8 mouse cellular contexts compared by ENCODE assay signal in genomic region chr2:153225595-153225953, GRCm38 (mm10). TPM values are rescaled to one million over a fixed set of nuclear protein-coding genes. Genes with fewer than 3 reads are reported as not detected.
DNase-seq lines count a peak whose midpoint lies in the region; ATAC-seq and TF ChIP-seq lines count a peak whose summit lies in the region.

No protein-coding gene starts in this region.

- no peak for ATAC-seq in kidney, embryonic 16.5 days (ENCODE audit: low FRiP score, low TSS enrichment)
- no peak for ATAC-seq in embryonic facial prominence, embryonic 11.5 days (replicated peaks; ENCODE audit: insufficient number of reproducible peaks, low FRiP score, low TSS enrichment, low read depth)
- ATAC-seq in intestine, embryonic 15.5 days: no peak; the same call in 1 of the 2 replicates
- peak; percentile 36; the same call in 1 of the 2 replicates for ATAC-seq in midbrain, postnatal 0 days (ENCODE audit: low FRiP score)

- H3K9me3 ChIP-seq in kidney, embryonic 16.5 days (ENCODE audit: low read length): no peaks in the 10 kb centered on the region
- no peaks in the 10 kb centered on the region for H3K9me3 ChIP-seq in embryonic facial prominence, embryonic 11.5 days (replicated peaks; ENCODE audit: control insufficient read depth, low read length)
- no peaks in the 10 kb centered on the region for H3K9me3 ChIP-seq in intestine, embryonic 15.5 days
- no peaks in the 10 kb centered on the region for H3K9me3 ChIP-seq in midbrain, postnatal 0 days (ENCODE audit: low read length)

- peak overlapping the region; percentile 83 for H3K9ac ChIP-seq in kidney, embryonic 16.5 days (replicated peaks; ENCODE audit: low read length)
- peak overlapping the region; percentile 83 for H3K9ac ChIP-seq in embryonic facial prominence, embryonic 11.5 days (replicated peaks; ENCODE audit: low read length)
- peak overlapping the region; percentile 66; the same call in 1 of the 2 replicates for H3K9ac ChIP-seq in intestine, embryonic 15.5 days
- H3K9ac ChIP-seq in midbrain, postnatal 0 days (replicated peaks; ENCODE audit: low read length, poor library complexity, severe bottlenecking): peak overlapping the region; percentile 91

- no peaks in the 10 kb centered on the region for H3K27me3 ChIP-seq in kidney, embryonic 16.5 days (ENCODE audit: insufficient read depth, low read length)
- H3K27me3 ChIP-seq in embryonic facial prominence, embryonic 11.5 days (ENCODE audit: control insufficient read depth, insufficient read depth, low read length): no peaks in the 10 kb centered on the region
- H3K27me3 ChIP-seq in intestine, embryonic 15.5 days (replicated peaks): no peaks in the 10 kb centered on the region
- no peaks in the 10 kb centered on the region for H3K27me3 ChIP-seq in midbrain, postnatal 0 days (ENCODE audit: insufficient read depth, low read length)

- peak overlapping the region; percentile 73 for H3K4me3 ChIP-seq in kidney, embryonic 16.5 days (ENCODE audit: low read length)
- H3K4me3 ChIP-seq in embryonic facial prominence, embryonic 11.5 days (ENCODE audit: low read depth, low read length): peak overlapping the region; percentile 56; the same call in 1 of the 2 replicates
- peak overlapping the region; percentile 49 for H3K4me3 ChIP-seq in intestine, embryonic 15.5 days (replicated peaks)
- peak overlapping the region; percentile 71 for H3K4me3 ChIP-seq in midbrain, postnatal 0 days (ENCODE audit: low read depth, low read length)

- 7% methylated on average over 3 of the region's 3 CpGs for WGBS in kidney, embryonic 16.5 days
- WGBS in embryonic facial prominence, embryonic 11.5 days: 14% methylated on average over 3 of the region's 3 CpGs
- WGBS in intestine, embryonic 15.5 days: 7% methylated on average over 3 of the region's 3 CpGs
- WGBS in midbrain, postnatal 0 days: 2% methylated on average over 3 of the region's 3 CpGs

- TF ChIP-seq CTCF in midbrain, postnatal 0 days (IDR thresholded peaks at IDR 0.05): no peak

- DNase-seq in kidney, adult 9 months: no peak
- DNase-seq in embryonic facial prominence, embryonic 11.5 days (ENCODE audit: low spot score): no peak
- no peak for DNase-seq in midbrain, postnatal 0 days (ENCODE audit: low spot score)
- no peak for DNase-seq in embryo, embryonic 10.5 days (ENCODE audit: low spot score)
- DNase-seq in cerebellum, adult 9-11 months: no peak
- no peak for DNase-seq in kidney, postnatal 25 days

- peaks cover 20% of the 10 kb centered on the region for H3K36me3 ChIP-seq in kidney, embryonic 16.5 days (ENCODE audit: insufficient read depth, low read length)
- peaks cover 13% of the 10 kb centered on the region for H3K36me3 ChIP-seq in embryonic facial prominence, embryonic 11.5 days (replicated peaks; ENCODE audit: control insufficient read depth, insufficient read depth, low read depth, low read length)
- H3K36me3 ChIP-seq in intestine, embryonic 15.5 days: peaks cover 17% of the 10 kb centered on the region
- peaks cover 26% of the 10 kb centered on the region for H3K36me3 ChIP-seq in midbrain, postnatal 0 days (ENCODE audit: insufficient read depth, low read length)

- H3K4me2 ChIP-seq in kidney, embryonic 16.5 days (replicated peaks; ENCODE audit: low read depth, low read length): peak overlapping the region; percentile 90
- H3K4me2 ChIP-seq in embryonic facial prominence, embryonic 11.5 days (ENCODE audit: low read depth, low read length): peak overlapping the region; percentile 89; the same call in 1 of the 2 replicates
- peak overlapping the region; percentile 70 for H3K4me2 ChIP-seq in intestine, embryonic 15.5 days (replicated peaks)
- peak overlapping the region; percentile 83 for H3K4me2 ChIP-seq in midbrain, postnatal 0 days (ENCODE audit: low read depth, low read length, poor library complexity, severe bottlenecking)

- peaks cover 13% of the 10 kb centered on the region for H3K4me1 ChIP-seq in kidney, embryonic 16.5 days (ENCODE audit: insufficient read depth, low read length)
- H3K4me1 ChIP-seq in embryonic facial prominence, embryonic 11.5 days (ENCODE audit: control insufficient read depth, insufficient read depth, low read length): no peaks in the 10 kb centered on the region; the same call in 1 of the 2 replicates
- peaks cover 14% of the 10 kb centered on the region; the same call in 1 of the 2 replicates for H3K4me1 ChIP-seq in intestine, embryonic 15.5 days (replicated peaks)
- H3K4me1 ChIP-seq in midbrain, postnatal 0 days (ENCODE audit: insufficient read depth, low read length): peaks cover 9% of the 10 kb centered on the region; the same call in 1 of the 2 replicates

- peak overlapping the region; percentile 56 for H3K27ac ChIP-seq in kidney, embryonic 16.5 days (ENCODE audit: low read length)
- 0 out of 2 replicates have a peak overlapping the region, but pooled peaks have one; percentile 2 for H3K27ac ChIP-seq in embryonic facial prominence, embryonic 11.5 days (replicated peaks; ENCODE audit: low read depth, low read length)
- H3K27ac ChIP-seq in intestine, embryonic 15.5 days: peak overlapping the region; percentile 3; the same call in 1 of the 2 replicates
- H3K27ac ChIP-seq in midbrain, postnatal 0 days (ENCODE audit: low read depth, low read length): peak overlapping the region; percentile 85

RNA-seq across cellular contexts. Expression of gene Tspyl3, which starts 0.3 kb away (rescaled TPM):
- polyA plus RNA-seq in kidney, embryonic 16.5 days (2015; fragmentation: Nextera tagmentation; extraction: Ambion mirVana): 14.0 and 14.6 TPM in 2 replicates
- polyA plus RNA-seq in embryonic facial prominence, embryonic 11.5 days (2014; fragmentation: Nextera tagmentation; extraction: Ambion mirVana): 8.5 and 8.6 TPM in 2 replicates
- polyA plus RNA-seq in intestine, embryonic 15.5 days (2015; fragmentation: Nextera tagmentation; extraction: Ambion mirVana): 10.3 and 11.4 TPM in 2 replicates
- 30.1 and 38.8 TPM in 2 replicates for total RNA-seq in midbrain, postnatal 0 days (2014; rRNA removed)
- 54.7 and 59.4 TPM in 2 replicates for polyA plus RNA-seq in midbrain, postnatal 0 days (2015; fragmentation: Nextera tagmentation; extraction: Ambion mirVana)

RNA-seq across cellular contexts. Expression of gene Plagl2, which starts 15.7 kb away (rescaled TPM):
- polyA plus RNA-seq in kidney, embryonic 16.5 days (2015; fragmentation: Nextera tagmentation; extraction: Ambion mirVana): 14.0 and 17.3 TPM in 2 replicates
- polyA plus RNA-seq in embryonic facial prominence, embryonic 11.5 days (2014; fragmentation: Nextera tagmentation; extraction: Ambion mirVana): 26.9 and 27.4 TPM in 2 replicates
- 46.8 and 48.0 TPM in 2 replicates for polyA plus RNA-seq in intestine, embryonic 15.5 days (2015; fragmentation: Nextera tagmentation; extraction: Ambion mirVana)
- total RNA-seq in midbrain, postnatal 0 days (2014; rRNA removed): 6.5 and 7.0 TPM in 2 replicates
- 2.5 and 2.9 TPM in 2 replicates for polyA plus RNA-seq in midbrain, postnatal 0 days (2015; fragmentation: Nextera tagmentation; extraction: Ambion mirVana)

RNA-seq across cellular contexts. Expression of gene Pofut1, which starts 15.8 kb away (rescaled TPM):
- 6.5 and 6.9 TPM in 2 replicates for polyA plus RNA-seq in kidney, embryonic 16.5 days (2015; fragmentation: Nextera tagmentation; extraction: Ambion mirVana)
- polyA plus RNA-seq in embryonic facial prominence, embryonic 11.5 days (2014; fragmentation: Nextera tagmentation; extraction: Ambion mirVana): 7.5 and 8.0 TPM in 2 replicates
- polyA plus RNA-seq in intestine, embryonic 15.5 days (2015; fragmentation: Nextera tagmentation; extraction: Ambion mirVana): 11.7 and 12.1 TPM in 2 replicates
- 18.8 and 24.2 TPM in 2 replicates for total RNA-seq in midbrain, postnatal 0 days (2014; rRNA removed)
- polyA plus RNA-seq in midbrain, postnatal 0 days (2015; fragmentation: Nextera tagmentation; extraction: Ambion mirVana): 3.2 and 4.6 TPM in 2 replicates

Comparison
In these comparisons a context has a peak if more than half of its experiments do, and no peak if none do; other contexts are left out.
1. H3K27ac ChIP-seq: peak in every context shown above with its lines; median percentile 85 in midbrain, postnatal 0 days; 56 in kidney, embryonic 16.5 days; 3 in intestine, embryonic 15.5 days; 2 in embryonic facial prominence, embryonic 11.5 days.